Mouse (Mus musculus): Measurements from ENCODE around the gene Zfp276.

Gene Zfp276

GRCm38 (mm10) chr8:123290679-123291078, 36.7 kb downstream of the Zfp276 start:
- no peak for DNase-seq (ENCODE audit: low spot score)

- DNase-seq (ENCODE audit: low spot score) = no peak
These were observed 37.7 kb downstream of the Zfp276 start for GRCm38 (mm10) chr8:123291716-123292115.

- no peak for DNase-seq (ENCODE audit: low spot score)
These were observed 38.3 kb downstream of the Zfp276 start for GRCm38 (mm10) chr8:123292281-123292680.

GRCm38 (mm10) chr8:123292785-123293184, 38.8 kb downstream of the Zfp276 start:
- no peak for DNase-seq (ENCODE audit: low spot score)

GRCm38 (mm10) chr8:123298301-123298700, 44.3 kb downstream of the Zfp276 start:
- DNase-seq (ENCODE audit: low spot score) = no peak

- no peak for DNase-seq (ENCODE audit: low spot score)
These were observed 54.7 kb downstream of the Zfp276 start for GRCm38 (mm10) chr8:123308738-123309137.

- DNase-seq (ENCODE audit: low spot score) = peak; percentile 16
These were observed 63.9 kb downstream of the Zfp276 start for GRCm38 (mm10) chr8:123317781-123318466.

GRCm38 (mm10) chr8:123318467-123318911, 64.5 kb downstream of the Zfp276 start, which contains the start of gene Fanca:
TSS of gene Fanca (minus strand) at chr8:123318576.
- peak; percentile 96 for DNase-seq (ENCODE audit: low spot score)

Data from urinary bladder, postnatal 14 days (tissue).